Mouse (Mus musculus): ENCODE measurements around the gene A1cf. TPM values are rescaled to one million over a fixed set of nuclear protein-coding genes. Genes with fewer than 3 reads are reported as not detected.

The A1cf gene
- total RNA-seq (2023): not detected

DNA sequence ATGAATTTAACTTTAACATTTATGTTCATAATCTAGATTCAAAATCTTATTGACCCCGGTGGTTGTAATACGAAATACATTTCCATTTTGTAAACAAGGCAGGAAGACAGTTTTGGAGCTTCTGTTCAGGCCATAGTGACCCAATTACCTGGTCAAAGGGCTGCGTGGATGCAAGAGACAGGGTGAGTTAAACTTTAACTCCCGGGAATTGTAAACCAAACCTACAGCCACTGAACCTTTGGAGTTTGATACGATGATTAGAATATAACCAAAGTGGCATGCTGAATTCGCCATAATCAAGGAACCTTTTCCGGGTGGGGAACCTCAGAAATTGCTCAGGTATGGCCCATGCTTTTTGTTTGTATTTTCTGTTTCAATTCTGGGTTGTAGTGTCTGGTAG is at the start of gene A1cf:
TSS of gene A1cf (plus strand) at position 244 of the 400 bp plus-strand sequence.

Other genes starting within 250 kb of the A1cf start
- under 1 TPM in 1 of 2 experiments, not detected in 1; 0.38 TPM for gene Prkg1, start 103.7 kb upstream of the A1cf start, total RNA-seq (2023)
- 1 to 10 TPM; 3.4 to 3.6 TPM for gene Asah2, start 239.4 kb downstream of the A1cf start, total RNA-seq (2023)